Mouse (Mus musculus): ENCODE results near the gene Tmem192.

Gene Tmem192

DNA sequence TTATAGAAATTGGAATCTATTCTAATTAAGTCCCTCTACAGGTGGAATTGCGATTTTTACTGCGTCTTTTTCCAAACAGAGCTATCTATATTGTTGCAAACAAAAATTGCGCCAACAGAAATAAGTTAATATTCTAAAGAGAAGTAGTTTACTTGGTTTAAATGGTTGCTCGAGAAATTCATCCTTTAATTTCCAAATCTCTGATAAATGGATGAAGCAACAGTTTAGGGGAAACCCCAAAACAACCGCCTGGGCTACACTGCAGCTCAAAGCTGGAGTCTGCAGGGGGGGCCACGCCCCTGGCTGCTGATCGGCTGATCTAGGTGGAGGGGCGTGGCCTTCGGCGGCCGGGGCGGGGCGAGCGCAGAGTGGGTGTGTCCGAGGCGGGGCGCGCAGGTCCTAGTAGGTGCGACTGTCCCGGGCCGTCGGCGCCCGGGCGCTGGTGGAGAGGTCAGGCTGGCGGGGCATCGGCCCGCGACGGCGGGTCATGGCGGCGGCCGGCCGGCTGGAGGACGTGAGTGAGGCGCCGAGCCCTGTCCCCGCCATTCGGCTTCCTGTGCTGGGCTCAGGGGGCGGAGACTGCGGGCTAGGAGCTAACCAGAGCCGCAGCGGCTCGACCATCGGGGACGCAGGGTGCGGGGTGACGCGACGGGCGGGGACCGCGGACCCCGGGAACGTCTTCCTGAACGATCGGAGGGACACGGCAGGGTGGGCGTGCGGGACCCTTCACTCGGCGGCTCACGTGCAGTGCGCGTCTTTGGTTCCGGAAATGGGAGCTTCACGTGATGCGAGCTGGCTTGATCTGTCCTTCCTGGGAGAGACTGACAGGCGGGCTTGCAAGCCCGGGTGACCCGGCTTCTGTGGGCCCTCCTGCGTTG, at the start of gene Tmem192:
TSS of gene Tmem192 (plus strand) at position 366 of the 878 bp plus-strand sequence.
- peak; percentile 97 for DNase-seq

DNA sequence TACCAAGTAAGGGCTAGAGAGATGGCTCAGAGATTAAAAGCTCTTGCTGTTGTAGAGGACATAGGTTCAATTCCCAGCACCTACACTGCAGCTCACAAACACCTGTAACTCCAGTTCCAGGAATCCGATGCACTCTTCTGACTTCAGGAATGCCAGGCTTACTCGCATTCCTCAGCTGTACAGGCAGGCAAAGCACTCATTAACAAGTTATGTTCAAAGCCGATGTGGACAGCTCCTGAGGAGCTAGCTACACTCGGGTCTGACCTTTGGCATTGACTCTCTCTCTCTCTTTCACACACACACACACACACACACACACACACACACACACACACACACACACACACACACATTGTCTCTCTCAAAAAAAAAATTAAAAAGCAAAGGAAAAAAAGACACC, 48.3 kb upstream of the Tmem192 start:
- DNase-seq: no peak

DNA sequence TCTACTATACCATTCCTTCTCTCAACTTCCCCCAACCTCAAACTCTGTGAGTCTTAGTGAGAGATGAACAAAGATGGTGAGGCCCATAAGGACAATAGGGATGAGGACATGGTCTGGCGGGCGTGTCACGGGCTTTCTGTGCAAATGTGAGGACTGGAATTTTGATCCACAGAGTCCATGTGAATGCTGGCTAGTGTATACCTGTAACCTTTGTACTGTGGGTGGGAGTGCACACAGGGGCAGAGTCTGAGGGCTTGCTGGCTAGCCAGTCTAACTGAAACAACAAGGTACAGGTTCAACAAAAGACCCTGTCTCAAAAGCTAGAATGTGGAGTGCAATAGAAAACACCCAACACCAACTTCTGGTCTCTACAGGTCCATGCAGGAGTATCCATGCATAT, 46.3 kb upstream of the Tmem192 start:
- DNase-seq: no peak

DNA sequence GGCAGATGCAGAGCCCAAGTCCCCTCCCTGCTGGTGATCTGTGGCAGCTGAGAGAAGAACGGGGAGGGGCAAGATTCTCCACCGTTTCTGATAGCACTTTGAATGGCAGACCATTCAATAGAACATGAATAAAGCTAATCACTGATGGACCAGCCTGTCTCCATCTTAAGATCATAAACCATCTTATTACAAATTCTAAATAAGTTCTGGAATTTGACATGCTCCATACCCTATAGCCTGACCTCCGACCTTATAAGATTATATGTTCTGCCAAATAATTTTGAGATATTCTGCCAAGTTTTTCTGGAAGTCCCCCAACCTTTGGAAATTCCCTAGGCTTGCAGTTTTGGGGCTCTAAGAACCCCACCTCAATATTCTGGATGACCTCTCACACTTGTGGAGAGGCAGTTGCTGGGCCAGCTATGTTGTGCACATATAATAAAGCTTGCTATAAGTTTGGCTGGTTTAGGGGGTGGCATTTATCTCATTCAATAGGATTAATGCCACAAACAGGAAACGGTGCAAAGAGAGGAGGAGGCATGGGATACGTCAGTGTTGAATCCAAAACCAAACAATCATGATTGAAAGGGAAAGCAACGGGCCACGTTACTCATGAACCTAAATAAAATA, 45.3 kb upstream of the Tmem192 start:
- DNase-seq: no peak

DNA sequence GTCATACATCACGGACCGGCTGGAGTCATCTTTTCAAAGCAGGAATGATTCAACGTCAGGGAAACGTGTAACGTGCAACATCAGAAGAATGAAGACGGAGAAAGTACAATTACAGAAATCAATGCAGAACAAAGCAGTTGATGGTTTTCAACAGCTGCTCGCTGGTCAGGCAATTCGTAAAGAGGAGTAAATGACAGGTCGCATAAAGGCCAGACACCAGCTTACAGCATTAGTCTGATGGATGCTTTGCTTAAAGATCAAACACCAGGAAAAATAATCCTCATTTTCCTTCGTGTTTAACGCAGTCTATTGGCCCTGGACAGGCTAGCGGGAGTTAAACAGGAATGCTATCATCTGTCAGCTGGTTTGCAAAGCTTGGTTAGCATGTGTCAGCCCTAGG, 44.8 kb upstream of the Tmem192 start:
- no peak for DNase-seq

DNA sequence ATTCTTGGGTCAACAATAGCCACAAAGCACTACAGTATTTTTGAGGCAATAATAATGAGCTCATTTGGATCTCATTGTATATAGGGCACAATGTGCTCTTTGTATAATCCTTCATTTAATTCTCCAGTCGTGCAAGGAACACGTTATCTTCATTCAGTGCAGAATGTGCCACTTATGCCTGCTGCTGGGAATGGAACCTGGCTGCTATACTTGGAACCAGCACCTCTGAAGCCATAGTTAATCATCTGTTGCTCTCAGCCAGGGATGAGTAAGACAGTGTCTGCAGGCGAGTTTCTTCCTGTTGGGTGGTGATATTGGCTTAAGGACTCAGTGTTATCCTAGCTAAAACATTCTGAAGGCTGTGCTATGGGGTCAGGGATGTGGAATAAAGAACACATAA, 43.2 kb upstream of the Tmem192 start:
- no peak for DNase-seq

DNA sequence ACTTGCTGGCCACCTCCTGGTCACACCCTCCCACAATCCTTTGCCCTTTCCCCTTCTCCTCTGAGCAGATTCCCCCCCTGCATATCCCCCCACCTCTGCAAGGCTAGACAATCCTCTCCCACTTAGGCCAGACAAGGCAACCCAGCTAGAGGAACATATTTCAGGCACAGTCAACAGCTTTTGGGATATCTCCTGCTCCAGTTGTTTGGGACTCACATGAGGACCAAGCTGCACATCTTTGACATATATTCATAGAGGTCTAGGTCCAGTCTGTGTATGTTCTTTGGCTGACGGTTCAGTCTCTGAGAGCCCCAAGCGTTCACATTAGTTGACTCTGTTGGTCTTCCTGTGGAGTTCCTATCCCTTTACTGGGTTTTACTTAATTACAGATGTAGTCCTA, 37.0 kb upstream of the Tmem192 start:
- no peak for DNase-seq

DNA sequence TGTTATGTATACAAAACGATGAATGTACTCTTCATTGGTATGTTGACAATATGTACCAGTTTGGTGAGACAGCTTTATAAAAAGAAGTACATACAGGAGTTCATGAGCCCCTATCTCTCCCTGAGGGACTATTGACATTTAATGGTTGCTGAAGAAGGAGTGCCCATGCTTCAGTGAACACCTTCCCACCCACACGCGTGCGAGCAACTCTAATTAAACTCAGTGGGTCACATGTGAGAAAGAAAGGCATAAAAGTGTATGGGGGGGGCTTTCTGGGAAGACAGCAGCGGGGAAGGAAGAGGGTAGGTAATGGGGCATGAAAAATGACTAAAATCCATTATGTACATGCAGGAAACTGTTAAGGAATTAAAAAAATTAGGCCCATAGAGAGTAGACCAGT, 30.2 kb upstream of the Tmem192 start:
- no peak for DNase-seq

DNA sequence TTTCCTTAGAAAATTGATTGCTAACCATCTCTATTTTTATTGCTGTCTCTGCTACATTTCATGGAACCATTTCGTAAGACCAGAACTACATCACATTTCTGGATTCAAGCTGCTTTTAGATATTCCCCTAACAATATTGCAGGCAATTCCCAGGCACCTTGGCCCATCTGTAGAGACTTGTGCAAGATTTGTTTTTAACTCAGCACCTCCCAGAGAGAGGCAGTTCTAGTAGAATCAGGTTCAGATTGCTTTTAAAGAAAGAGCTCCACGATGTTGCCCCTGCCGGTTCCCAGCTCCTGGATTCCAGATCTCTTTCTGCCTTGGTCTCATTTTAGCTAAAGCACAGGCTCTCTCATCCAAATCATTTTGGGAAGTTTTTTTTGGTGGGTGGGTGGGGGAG, 23.7 kb upstream of the Tmem192 start:
- no peak for DNase-seq

DNA sequence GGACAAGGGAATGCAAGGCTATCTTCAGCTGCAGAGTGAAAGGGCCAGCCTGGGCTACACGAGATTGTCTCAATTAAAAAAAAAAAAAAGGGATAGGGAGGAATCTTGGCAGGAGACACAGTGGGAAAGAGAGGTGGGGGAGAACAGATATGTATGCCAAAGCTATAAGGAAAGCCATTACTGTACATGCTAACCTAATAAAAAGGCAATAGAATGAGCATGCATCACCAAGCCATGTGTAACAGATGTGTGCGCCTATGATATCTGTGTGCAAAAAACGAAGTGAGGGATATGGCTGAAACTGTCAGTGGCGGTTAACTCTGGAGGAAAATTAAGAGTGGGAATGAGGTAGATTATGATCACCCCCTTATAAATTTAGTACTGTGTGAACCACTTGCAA, 21.2 kb upstream of the Tmem192 start:
- DNase-seq: no peak

DNA sequence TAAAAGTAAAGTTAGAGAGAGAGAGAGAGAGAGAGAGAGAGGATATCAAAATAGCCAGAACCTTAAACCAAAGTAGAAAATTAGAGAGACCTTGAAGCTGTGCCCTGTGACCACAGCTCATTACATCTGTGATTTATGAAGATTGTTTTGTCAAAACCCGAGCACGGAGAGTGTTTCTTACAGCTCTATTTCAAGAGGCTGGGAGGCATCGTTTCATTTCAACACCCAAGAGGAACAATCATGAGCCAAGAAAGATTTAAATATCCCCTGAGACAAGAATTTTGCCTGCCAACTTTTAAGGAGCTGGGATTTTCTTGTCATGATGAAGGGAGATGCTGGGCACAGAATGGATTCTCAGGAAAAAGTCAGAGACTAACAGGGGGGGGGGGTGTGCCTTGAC, 20.6 kb upstream of the Tmem192 start:
- no peak for DNase-seq

DNA sequence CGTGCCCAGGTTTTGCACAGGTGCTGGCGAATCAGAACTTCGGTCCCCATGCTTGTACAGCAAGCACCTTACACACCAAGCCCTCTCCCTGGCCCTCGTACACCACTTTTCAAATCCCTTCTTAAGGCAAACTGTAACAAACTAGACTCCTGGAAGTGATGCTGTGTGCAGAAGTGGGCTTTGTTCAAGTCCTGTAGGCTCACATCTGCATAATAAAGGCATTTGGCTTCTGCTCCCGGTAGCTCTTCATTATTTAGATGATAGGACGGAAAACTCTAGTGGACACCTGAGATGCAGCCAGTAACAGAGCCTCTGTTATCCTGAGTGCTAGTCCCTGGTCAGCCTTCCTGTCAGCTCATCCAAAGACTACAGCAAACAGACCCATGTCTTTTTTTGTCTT, 18.0 kb upstream of the Tmem192 start:
- DNase-seq: no peak

DNA sequence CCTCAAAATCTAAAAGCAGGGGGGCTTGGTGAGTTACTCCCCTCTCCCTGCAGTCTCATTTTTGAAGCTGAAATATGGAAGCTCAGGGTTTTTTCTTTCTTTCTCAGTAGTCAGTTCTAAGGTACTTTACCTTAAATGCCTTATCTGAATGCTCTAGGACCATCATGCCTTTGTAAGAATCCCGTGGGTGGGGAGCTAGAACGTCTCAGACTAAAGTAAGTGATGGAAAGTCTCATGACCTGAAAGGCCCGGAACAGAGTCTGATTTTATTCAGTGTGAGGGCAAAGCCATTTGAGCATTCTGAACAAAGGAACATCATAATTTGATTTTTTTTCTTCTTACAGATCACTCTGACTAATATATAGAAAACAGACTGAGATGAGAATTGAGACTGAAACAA, 12.0 kb upstream of the Tmem192 start:
- no peak for DNase-seq

DNA sequence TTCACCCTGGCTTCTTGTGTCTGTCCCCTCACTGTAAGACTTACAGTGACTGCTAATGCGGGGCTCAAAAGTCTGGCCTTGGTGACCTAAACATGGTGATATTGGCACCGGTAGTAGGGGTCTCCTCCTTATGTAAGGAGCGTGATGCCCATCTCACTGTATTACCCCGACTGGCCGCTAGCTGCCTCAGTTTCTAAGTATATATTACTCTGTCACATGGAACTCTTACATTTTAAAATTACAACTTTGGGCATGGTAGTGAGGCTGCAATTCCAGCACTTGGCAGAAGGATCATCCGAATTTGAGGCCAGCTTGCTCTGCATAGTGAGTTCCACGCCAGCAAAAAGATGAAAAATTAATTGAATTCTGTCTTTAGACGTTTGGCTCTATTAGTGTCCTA, 6.0 kb upstream of the Tmem192 start:
- no peak for DNase-seq

DNA sequence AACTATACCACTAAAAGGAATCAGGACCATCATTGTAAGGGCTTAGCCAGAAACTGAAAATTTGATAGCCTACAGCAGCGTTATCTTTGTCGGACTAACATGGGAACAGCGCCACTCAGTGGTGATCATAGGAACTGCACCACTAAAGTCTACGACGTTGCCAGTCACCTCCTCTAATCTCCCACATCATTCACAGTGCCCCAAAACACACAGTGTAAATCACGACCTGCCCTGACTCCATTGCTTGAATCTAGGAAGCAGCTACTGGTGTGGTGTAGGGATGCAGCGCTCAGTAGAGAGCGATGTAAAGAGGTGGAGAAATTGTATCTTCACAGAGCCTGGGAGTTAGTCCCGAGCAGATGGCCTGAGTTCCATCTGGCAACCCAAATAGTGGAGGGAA, 5.5 kb upstream of the Tmem192 start:
- peak; percentile 71 for DNase-seq

DNA sequence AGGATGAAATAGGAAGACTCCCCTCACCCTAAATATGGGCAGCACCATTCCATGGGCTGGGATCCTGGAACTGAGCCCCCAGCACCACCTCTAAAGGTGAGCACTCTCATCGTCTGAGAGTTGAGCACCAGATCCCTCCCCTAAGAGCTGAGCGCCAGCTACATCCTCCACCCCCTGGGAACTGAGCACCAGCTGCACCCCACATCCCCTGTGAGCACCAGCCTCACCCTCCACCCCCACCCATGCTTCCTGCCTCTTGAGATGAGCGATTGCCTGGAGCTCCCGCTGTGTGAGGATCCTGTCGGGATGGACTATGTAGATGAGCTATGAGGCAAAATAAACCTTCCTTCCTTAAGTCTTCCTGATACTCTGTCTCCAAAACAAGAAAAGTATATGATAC, 4.0 kb upstream of the Tmem192 start:
- DNase-seq: no peak

DNA sequence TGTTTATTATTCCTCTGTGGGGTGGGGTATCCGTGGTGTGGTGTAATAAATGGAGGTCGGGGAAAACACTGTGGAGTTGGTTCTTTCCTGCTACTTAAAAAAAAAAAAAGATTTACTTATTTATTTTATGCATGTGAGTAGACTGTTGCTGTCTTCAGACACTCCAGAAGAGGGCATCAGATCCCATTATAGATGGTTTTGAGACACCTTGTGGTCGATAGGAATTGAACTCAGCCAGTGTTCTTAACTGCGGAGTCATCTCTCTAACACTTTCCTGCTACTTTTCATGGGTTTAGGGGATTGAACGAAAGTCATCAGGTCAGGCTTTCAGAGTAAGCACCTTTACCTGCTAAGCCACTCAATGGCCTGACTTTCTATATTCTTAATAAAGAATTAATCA, 2.2 kb upstream of the Tmem192 start:
- no peak for DNase-seq

DNA sequence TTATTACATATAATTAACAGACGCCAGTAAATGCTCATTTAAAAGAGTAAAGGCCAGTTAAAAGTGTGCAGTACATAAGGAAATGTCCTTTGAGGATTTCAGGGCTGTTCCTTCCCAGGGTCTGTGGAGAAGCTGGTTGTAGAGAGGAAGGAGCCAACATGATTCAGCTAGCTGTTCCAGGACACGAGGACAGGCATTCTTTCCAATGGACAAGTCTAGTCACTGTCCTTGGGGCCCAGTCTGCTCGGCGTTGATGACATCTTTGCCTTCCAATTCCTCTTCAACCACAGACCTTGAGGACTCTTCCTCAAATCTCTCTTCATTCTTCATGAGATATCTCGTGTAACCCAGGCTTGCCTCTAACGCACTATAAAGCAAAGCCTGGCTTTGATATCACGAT, 1.4 kb upstream of the Tmem192 start:
- DNase-seq: no peak

DNA sequence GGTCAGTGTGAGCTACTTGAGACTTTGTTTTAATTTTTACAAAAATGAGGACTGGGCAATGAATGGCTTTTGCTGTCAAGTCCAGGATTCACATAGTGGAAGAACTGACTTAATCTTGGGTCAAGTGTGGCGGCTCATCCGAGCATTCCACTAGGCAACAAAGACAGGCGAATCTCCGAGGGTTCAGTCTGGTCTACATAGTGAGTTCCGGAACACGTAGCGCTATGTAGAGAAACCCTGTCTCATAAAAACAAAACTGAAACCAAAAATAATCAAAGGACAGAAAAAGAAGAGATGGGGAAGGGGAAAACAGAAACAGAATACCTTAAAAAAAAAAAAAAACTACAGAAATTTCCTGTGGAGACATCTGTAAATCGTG, 555 bp upstream of the Tmem192 start:
- DNase-seq: no peak

DNA sequence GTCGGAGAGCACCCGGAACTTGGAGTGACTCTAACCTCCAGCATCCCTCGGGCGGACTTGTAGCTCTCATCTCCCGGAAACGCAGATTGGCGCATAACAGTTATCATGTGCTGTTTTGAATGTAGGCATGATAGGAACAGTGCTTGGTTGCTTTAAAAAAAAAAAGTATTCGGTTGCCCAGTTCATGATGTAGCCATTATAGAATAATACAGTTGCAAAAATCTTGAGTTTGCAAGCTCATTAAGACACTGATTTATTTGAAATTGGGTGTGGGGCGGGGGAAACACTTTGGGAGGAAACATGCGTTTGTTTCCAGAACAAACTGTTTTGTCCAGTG, 681 bp downstream of the Tmem192 start:
- no peak for DNase-seq

DNA sequence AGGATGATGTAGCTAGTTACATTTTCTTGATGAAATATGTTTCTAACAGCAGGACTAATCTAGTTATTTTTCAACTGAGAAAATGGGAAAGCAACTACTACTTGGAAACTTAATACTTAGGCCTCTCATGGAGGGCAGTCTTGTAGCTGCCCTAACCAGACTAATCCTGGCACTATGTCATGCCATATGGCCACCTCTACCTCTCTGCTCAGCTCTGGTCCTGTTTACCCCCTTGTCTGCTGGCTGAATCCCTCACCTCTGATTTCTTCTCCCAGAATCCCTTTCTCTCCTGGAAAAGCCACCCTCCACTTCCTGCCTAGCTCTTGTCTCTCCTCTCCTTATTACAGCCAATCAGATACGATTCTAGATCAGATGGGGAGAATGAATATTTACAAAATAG, 1.4 kb downstream of the Tmem192 start:
- peak; percentile 65 for DNase-seq

DNA sequence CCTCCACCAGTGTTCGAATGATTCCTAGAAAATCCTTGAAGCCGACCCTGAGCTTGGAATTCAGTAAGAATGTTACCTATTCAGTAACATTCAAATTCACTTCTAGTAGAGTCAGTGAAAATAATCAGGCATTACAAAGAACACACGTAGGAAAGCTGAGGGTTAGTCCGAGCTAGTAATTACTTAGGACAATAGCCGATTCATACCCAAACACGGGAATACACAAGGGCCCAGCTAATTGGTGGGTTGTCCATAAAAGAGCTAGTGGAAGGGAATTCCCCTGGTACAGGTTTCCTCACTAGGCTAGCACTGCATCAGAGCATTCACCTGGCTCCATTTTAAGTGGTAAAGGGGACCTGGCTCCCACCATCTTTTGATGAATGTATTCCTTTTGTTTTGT, 5.1 kb downstream of the Tmem192 start:
- DNase-seq: no peak

DNA sequence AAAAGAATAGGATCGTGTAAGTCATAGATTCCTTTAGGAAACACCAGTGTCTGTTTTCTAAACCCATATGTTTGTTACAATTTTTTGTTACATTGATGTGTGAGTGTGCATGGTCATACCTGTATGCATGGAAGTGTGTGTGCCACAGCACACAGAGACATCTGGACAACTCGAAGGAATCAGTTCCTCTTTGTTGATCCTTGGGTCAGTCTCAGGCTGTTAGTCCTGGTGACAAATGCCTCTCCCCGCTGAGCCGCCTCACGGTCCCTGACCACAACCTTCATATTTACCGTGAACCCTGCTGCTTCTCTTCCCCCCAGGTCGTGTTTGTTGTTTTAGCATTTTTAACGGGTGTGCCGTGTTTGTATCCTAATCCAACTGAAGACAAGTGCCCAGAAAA, 12.0 kb downstream of the Tmem192 start:
- no peak for DNase-seq

DNA sequence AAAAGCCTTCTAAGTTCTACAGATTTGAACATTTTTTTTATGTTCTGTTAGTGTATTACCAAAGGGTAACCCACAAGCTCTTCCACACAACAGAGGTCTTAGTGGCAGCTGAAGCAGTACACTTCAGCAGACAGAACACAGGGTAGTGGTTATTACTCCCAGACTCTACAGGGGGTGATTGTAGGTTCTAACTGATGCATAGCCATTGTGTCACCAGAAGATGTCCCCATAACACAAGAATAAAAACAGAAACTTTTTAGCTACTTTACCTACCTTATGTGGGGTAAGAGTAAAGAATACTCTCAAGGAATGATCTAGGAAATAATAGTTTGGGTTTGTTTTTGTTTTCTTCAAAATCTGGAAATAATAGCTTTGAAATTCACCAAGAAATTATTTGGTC, 15.9 kb downstream of the Tmem192 start:
- no peak for DNase-seq
